Mouse (Mus musculus): ENCODE results near the gene Kcnd2.
A peak's percentile ranks its signal among the peaks of the same experiment; 100 is the strongest.

Gene Kcnd2

GRCm38 (mm10) chr6:21692861-21693350, 477.6 kb downstream of the Kcnd2 start:
- DNase-seq (ENCODE audit: low read depth), result no peak

DNA sequence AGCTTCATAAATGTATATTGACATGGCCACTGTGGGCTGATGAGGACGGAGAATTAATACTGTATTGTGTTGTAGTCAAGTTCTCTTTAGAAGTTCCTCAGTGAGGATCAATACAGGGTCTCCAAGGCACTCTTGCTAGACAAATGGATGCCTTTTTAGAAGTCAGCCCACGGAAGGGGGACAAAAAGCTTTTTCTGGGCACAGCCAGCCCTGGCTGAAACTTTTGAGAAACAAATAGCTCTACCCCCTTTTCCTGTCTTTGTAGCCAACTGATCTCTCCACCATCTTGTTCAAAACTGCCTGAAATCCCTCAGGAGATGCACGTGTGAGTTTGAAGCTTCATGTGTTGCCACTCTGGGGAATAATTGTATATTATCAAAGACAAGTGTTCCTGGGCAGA, 482.3 kb downstream of the Kcnd2 start:
- no peak for DNase-seq (ENCODE audit: low read depth)

GRCm38 (mm10) chr6:21701131-21701530, 485.8 kb downstream of the Kcnd2 start:
- no peak for DNase-seq (ENCODE audit: low read depth)

GRCm38 (mm10) chr6:21709228-21709627, 493.9 kb downstream of the Kcnd2 start:
- peak; percentile 5 for DNase-seq (ENCODE audit: low read depth)

GRCm38 (mm10) chr6:21719121-21719520, 503.8 kb downstream of the Kcnd2 start:
- no peak for DNase-seq (ENCODE audit: low read depth)

DNA sequence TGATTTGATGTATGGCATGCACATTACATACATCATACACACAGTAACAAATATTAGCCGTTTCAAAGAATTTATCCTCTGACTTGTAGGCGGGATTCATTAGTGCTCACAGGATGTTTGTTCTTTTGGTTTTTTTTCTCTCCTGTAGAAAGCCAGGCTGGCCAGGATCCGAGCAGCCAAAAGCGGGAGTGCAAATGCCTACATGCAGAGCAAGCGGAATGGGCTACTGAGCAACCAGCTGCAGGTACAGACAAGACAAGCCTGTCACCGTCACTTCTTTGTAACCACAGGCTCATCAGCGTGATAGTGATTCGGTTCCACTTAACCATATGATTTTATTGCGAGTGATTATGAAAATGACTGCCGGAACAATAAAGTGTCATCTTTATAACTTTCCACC, 506.9 kb downstream of the Kcnd2 start:
- no peak for DNase-seq (ENCODE audit: low read depth)

DNA sequence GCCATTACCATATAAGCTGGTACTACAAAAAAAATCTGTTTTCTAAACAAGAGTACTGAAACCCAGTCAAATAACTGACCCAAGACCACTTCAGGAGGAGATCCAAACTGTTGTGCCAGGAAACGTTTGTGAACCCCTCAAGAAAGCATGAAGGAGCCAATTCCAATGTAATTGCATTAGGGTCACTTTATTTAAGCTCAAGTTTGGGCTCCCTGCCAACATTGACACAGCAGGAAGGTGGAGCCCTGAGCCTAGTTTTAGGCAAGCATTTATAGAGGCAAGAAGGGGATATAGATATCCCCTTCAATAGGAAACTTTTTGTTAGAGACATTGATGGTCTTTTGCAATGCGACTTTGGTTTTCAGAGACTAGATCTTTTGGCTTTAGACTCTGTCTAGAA, 525.3 kb downstream of the Kcnd2 start:
- no peak for DNase-seq (ENCODE audit: low read depth)

DNA sequence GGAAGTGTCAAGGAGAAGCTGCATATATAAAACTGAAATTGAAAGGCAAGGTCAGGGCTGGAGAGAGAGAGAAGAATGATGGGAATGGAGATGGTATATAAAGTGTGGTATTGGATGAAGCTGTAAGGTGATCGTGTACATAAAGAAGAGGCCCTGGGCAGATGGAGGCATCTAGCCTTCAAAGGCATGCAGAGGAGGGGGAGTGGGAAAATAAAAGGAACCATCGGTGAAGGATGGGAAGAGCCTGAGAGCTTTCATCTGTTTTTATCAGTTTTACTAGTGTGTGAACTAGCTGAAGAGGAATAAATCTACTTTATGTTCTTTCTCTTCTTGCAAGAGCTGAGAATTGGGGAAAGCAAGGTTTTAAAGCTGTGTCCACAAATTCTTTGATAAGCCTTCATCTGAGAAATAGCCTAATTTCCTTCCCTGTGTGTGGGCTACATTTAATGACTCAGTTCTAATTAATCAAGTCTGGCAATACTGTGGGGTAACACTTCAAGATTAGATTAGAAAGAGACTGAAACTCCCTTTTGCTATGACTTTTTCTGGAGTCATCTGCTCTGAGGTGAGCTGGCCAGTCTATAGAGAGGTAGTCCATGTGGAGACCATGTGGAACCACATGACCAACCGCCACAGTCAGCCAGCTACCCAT, 529.4 kb downstream of the Kcnd2 start:
- no peak for DNase-seq (ENCODE audit: low read depth)

DNA sequence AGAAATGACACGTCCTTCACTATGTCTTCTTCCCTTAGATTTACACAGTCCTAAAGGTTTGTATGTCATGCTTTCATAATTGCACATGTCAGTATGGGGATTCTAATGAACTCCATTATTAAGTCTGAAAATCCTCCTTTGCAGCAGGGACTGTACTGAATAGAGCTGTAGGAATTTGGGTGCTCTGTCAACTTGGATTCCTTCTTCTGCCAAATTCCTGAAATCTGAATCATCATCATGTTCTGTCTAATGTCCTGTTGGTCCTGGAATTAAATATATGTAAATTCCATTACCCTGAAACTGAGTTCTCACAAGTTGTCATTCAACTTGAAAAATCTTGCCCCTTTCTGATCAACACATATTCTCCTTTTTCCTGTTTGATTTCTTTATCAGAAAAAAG, 532.2 kb downstream of the Kcnd2 start:
- no peak for DNase-seq (ENCODE audit: low read depth)

GRCm38 (mm10) chr6:21767787-21768221, 552.5 kb downstream of the Kcnd2 start:
- DNase-seq (ENCODE audit: low read depth), result no peak

- no peak for DNase-seq (ENCODE audit: low read depth)
Observed at GRCm38 (mm10) chr6:21768745-21769446, 553.6 kb downstream of the Kcnd2 start.

DNA sequence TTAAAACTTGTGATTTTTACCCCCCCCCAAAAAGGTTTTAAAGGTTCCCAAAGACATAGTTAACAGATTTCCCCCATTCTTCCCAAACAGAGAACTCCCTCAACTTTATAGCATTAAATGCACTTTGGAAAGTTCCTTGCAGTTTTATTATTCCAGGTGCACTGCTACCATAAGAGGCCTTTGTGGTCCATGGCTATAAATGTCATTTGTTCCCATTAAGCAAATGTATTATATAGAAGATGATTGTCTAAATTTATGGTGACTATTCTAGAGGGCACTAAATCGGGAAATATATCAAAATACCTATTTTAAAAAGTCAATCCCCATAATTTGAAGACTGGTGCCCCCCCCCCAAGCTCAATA, 554.1 kb downstream of the Kcnd2 start:
- DNase-seq (ENCODE audit: low read depth), result no peak

DNA sequence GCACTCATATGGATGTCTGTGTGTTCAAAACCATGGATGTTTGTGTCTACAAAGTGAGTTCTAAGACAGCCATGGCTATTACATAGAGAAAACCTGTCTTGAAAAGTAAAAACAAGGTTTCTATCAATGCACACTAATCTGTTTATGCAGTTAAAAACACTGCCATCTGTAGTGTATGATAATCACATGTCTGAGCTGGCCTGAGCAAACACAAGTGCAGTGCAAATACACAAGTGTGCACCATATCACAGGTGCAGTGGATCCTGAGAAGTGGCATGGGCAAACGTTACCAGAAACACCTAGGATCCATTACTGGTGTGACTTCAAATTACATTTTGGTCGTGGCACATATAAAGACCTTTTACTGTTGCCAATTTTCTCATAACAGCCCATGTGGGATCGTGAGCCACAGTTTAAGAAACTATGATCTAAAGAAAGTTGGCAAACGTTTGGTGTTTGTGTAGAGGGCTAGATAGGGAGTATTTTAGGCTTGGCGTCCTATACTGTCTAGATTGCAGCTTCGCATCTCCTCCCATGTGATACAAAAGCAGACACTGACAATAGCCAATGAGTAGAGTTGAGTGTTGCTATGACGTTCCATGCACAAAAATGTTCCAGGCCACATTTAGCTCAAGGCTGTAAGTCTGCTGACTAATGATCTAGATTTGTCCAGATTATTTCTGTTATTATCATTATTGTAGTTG, 559.1 kb downstream of the Kcnd2 start:
- no peak for DNase-seq (ENCODE audit: low read depth)

Data from induced T-regulatory cell, adult 2 months (primary cell).